Mouse (Mus musculus) heart, embryonic 10.5 days (tissue): Measurements from ENCODE around the gene Zbtb34. TPM values are rescaled to one million over a fixed set of nuclear protein-coding genes. Genes with fewer than 3 reads are reported as not detected.

ENCODE experiments used
- microRNA-seq: library from miRNA; unstranded; fragments of <30 nt; microRNA quantifications from one replicate; pipeline ENCODE4, GENCODE M21; 2017
- polyA plus RNA-seq: library from polyadenylated mRNA; unstranded; fragments of >200 nt; fragmentation: Nextera tagmentation; extraction: Ambion mirVana; gene quantifications from 2 replicates; pipeline ENCODE4 v1.2.1, GENCODE M21; 2016

Gene Zbtb34
- polyA plus RNA-seq, 1 experiment from 2014 or later: 5.0 TPM

Small RNA genes lying within 50 kb of the gene (microRNA-seq; reads per million reads assigned to microRNA genes)
- not detected for gene Gm25998

Other genes with a start within 250 kb of the Zbtb34 start
- gene Angptl2, start 215.3 kb downstream of the Zbtb34 start, polyA plus RNA-seq: 40.4 and 49.8 TPM in 2 replicates
- gene Ralgps1, start 59.8 kb downstream of the Zbtb34 start, polyA plus RNA-seq: 3.8 and 6.4 TPM in 2 replicates
- gene Zbtb43, start 37.2 kb upstream of the Zbtb34 start, polyA plus RNA-seq: 12.5 and 15.7 TPM in 2 replicates
- gene Lmx1b, start 209.2 kb upstream of the Zbtb34 start, polyA plus RNA-seq: 0.11 and 0.83 TPM in 2 replicates